Mouse (Mus musculus): ENCODE measurements around the gene Kcnj9. TPM values are rescaled to one million over a fixed set of nuclear protein-coding genes. Genes with fewer than 3 reads are reported as not detected.

Gene Kcnj9
- polyA plus RNA-seq (2012; rRNA removed), result 0.12 and 0.14 TPM in 2 replicates

GRCm38 (mm10) chr1:172329131-172329530 is at the start of gene Kcnj9:
Gene Kcnj9 (minus strand): TSS chr1:172329318.

GRCm38 (mm10) chr1:172376198-172376667 is 47.1 kb upstream of the Kcnj9 start, which contains the start of gene Pigm:
Gene Pigm (plus strand): TSS chr1:172376546.

GRCm38 (mm10) chr1:172340729-172341321 is 11.7 kb upstream of the Kcnj9 start, which contains the start of gene Kcnj10:
Gene Kcnj10 (plus strand): TSS chr1:172341210.

GRCm38 (mm10) chr1:172297611-172298537 is 31.2 kb downstream of the Kcnj9 start, which contains the start of gene Atp1a2:
Gene Atp1a2 (minus strand): TSS chr1:172298064.

Other genes starting within 250 kb of the Kcnj9 start
- 9.9 and 13.8 TPM in 2 replicates for gene Copa, start 246.8 kb downstream of the Kcnj9 start, polyA plus RNA-seq (2012; rRNA removed)
- gene Ncstn, start 246.5 kb downstream of the Kcnj9 start, polyA plus RNA-seq (2012; rRNA removed), result 29.2 and 36.4 TPM in 2 replicates
- 38.8 and 43.0 TPM in 2 replicates for gene Pex19, start 202.6 kb downstream of the Kcnj9 start, polyA plus RNA-seq (2012; rRNA removed)
- 12.9 and 15.0 TPM in 2 replicates for gene Dcaf8, start 181.2 kb downstream of the Kcnj9 start, polyA plus RNA-seq (2012; rRNA removed)
- 17.5 and 18.0 TPM in 2 replicates for gene Pea15a, start 122.5 kb downstream of the Kcnj9 start, polyA plus RNA-seq (2012; rRNA removed)
- 4.1 and 8.0 TPM in 2 replicates for gene Casq1, start 109.5 kb downstream of the Kcnj9 start, polyA plus RNA-seq (2012; rRNA removed)
- gene Atp1a4, start 70.9 kb downstream of the Kcnj9 start, polyA plus RNA-seq (2012; rRNA removed), result 0.10 TPM in 1 of 2 replicates, not detected in the other
- 52.9 and 69.9 TPM in 2 replicates for gene Igsf8, start 67.7 kb downstream of the Kcnj9 start, polyA plus RNA-seq (2012; rRNA removed)
- gene Atp1a2, start 31.3 kb downstream of the Kcnj9 start, polyA plus RNA-seq (2012; rRNA removed), result 5.7 and 8.7 TPM in 2 replicates
- gene Kcnj10, start 11.9 kb upstream of the Kcnj9 start, polyA plus RNA-seq (2012; rRNA removed), result 0.18 and 0.25 TPM in 2 replicates
- gene Pigm, start 47.2 kb upstream of the Kcnj9 start, polyA plus RNA-seq (2012; rRNA removed), result 2.8 and 3.3 TPM in 2 replicates
- 4.5 and 5.6 TPM in 2 replicates for gene Slamf9, start 146.0 kb upstream of the Kcnj9 start, polyA plus RNA-seq (2012; rRNA removed)
- 144 and 156 TPM in 2 replicates for gene Igsf9, start 152.5 kb upstream of the Kcnj9 start, polyA plus RNA-seq (2012; rRNA removed)
- gene Tagln2, start 170.7 kb upstream of the Kcnj9 start, polyA plus RNA-seq (2012; rRNA removed), result 605 and 729 TPM in 2 replicates
- gene Cfap45, start 191.5 kb upstream of the Kcnj9 start, polyA plus RNA-seq (2012; rRNA removed), result 3.8 and 4.0 TPM in 2 replicates
- gene Vsig8, start 226.6 kb upstream of the Kcnj9 start, polyA plus RNA-seq (2012; rRNA removed), result 31.8 and 65.5 TPM in 2 replicates